In the genomic region with DNA sequence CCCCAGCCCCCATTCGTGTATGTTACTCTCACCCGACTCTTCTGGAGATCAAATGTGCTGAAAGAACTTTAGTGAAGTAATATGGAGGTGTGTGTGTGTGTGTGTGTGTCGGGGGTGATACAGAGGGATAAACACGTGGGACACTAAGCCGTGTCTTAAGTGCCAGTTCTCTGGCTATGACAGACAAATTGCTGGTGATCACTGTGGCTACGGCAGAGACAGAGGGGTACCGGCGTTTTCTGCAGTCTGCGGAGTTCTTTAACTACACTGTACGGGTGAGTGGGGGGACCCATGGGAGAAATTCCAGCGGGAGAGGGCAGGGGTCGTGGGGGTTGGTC, we compare ENCODE assay signal across 8 mouse cellular contexts. TPM values are rescaled to one million over a fixed set of nuclear protein-coding genes. Genes with fewer than 3 reads are reported as not detected.
DNase-seq lines count a peak whose midpoint lies in the region; ATAC-seq and TF ChIP-seq lines count a peak whose summit lies in the region.

A gene (minus strand): TSS at position 88 of the 338 bp plus-strand sequence.

- WGBS in limb, embryonic 12.5 days = 10% methylated on average over 12 of the region's 12 CpGs
- WGBS in neural tube, embryonic 15.5 days = 4% methylated on average over 12 of the region's 12 CpGs

- no peak for TF ChIP-seq CTCF in E14TG2a.4 (conservative IDR thresholded peaks at IDR 0.05; ENCODE audit: low read length)

- H3K27ac ChIP-seq in limb, embryonic 12.5 days = peak within 1 kb of the TSS; percentile 99
- H3K27ac ChIP-seq in neural tube, embryonic 15.5 days (replicated peaks) = peak within 1 kb of the TSS; percentile 95

- no peaks in the 10 kb centered on the region for H3K9me3 ChIP-seq in E14TG2a.4 (ENCODE audit: low read length)
- H3K9me3 ChIP-seq in limb, embryonic 12.5 days = no peaks in the 10 kb centered on the region
- H3K9me3 ChIP-seq in neural tube, embryonic 15.5 days (replicated peaks) = no peaks in the 10 kb centered on the region

- peak within 1 kb of the TSS; percentile 87 for H3K4me2 ChIP-seq in limb, embryonic 12.5 days
- peak within 1 kb of the TSS; percentile 74 for H3K4me2 ChIP-seq in neural tube, embryonic 15.5 days

- intact Hi-C loops in heart, postnatal 14 days (cut with DNase I) = loop anchor here (2.0 kb wide), 1 partner anchor 25 kb away; no protein-coding TSS in a partner anchor

- peak within 1 kb of the TSS; percentile 96 for H3K4me3 ChIP-seq in E14TG2a.4 (replicated peaks; ENCODE audit: low read length)
- H3K4me3 ChIP-seq in limb, embryonic 12.5 days (replicated peaks) = peak within 1 kb of the TSS; percentile 87
- peak within 1 kb of the TSS; percentile 73 for H3K4me3 ChIP-seq in neural tube, embryonic 15.5 days (replicated peaks)

- peaks cover 53% of the 10 kb centered on the region for H3K4me1 ChIP-seq in E14TG2a.4 (replicated peaks; ENCODE audit: low read depth, low read length)
- peaks cover 15% of the 10 kb centered on the region for H3K4me1 ChIP-seq in limb, embryonic 12.5 days (replicated peaks)
- peaks cover 31% of the 10 kb centered on the region for H3K4me1 ChIP-seq in neural tube, embryonic 15.5 days

- H3K36me3 ChIP-seq in E14TG2a.4 (ENCODE audit: insufficient read depth, low read length) = peaks cover 77% of the 10 kb centered on the region
- peaks cover 62% of the 10 kb centered on the region for H3K36me3 ChIP-seq in limb, embryonic 12.5 days
- H3K36me3 ChIP-seq in neural tube, embryonic 15.5 days = peaks cover 46% of the 10 kb centered on the region

- ATAC-seq in erythroblast, adult 5-6 weeks (replicated peaks; ENCODE audit: low FRiP score, poor library complexity, severe bottlenecking) = no peak
- ATAC-seq in limb, embryonic 12.5 days (ENCODE audit: insufficient number of reproducible peaks, insufficient read depth, low FRiP score, low TSS enrichment, low read depth) = 0 out of 2 replicates have a peak, but pooled peaks have one; percentile 5
- no peak for ATAC-seq in neural tube, embryonic 15.5 days (ENCODE audit: low FRiP score)

- peak within 1 kb of the TSS; percentile 96 for H3K9ac ChIP-seq in limb, embryonic 12.5 days (replicated peaks)
- peak within 1 kb of the TSS; percentile 90 for H3K9ac ChIP-seq in neural tube, embryonic 15.5 days (replicated peaks)

- no peaks in the 10 kb centered on the region for H3K27me3 ChIP-seq in E14TG2a.4 (ENCODE audit: insufficient read depth, low read length)
- no peaks in the 10 kb centered on the region for H3K27me3 ChIP-seq in limb, embryonic 12.5 days
- H3K27me3 ChIP-seq in neural tube, embryonic 15.5 days (replicated peaks) = no peaks in the 10 kb centered on the region

- peak; percentile 34 for DNase-seq in embryo, embryonic 10.5 days (ENCODE audit: low spot score)
- no peak for DNase-seq in embryo, embryonic 9.5 days (ENCODE audit: extremely low spot score)
- DNase-seq in heart, postnatal 14 days = no peak
- DNase-seq in spleen, adult 12 weeks (ENCODE audit: low spot score) = no peak

RNA-seq across cellular contexts. Expression of the gene that starts here (rescaled TPM):
- 24.4 and 32.2 TPM in 2 replicates for total RNA-seq in erythroblast, adult 5-6 weeks (2015; ENCODE audit: low replicate concordance)
- total RNA-seq in erythroblast, adult 5-6 weeks (2017; ENCODE audit: low replicate concordance) = 15.8 and 17.7 TPM in 2 replicates
- total RNA-seq in heart, postnatal 14 days (2021) = 10 to 100 TPM; 50.4 to 54.9 TPM
- polyA plus RNA-seq in limb, embryonic 12.5 days (2016; fragmentation: Nextera tagmentation; extraction: Ambion mirVana) = 109 and 116 TPM in 2 replicates
- polyA plus RNA-seq in neural tube, embryonic 15.5 days (2015; fragmentation: Nextera tagmentation; extraction: Ambion mirVana) = 126 and 137 TPM in 2 replicates
